Mouse (Mus musculus): Measurements from ENCODE around the gene Ltbp1.

- TF ChIP-seq POLR2A (IDR thresholded peaks at IDR 0.05; ENCODE audit: low read depth, low read length), result no peak
- no peak for TF ChIP-seq CTCF (IDR thresholded peaks at IDR 0.05; ENCODE audit: extremely low read depth, insufficient read length, insufficient replicate concordance, low read depth, low read length)
Measured at GRCm38 (mm10) chr17:75248632-75249031, 243.3 kb downstream of the Ltbp1 start.
